Mouse (Mus musculus) limb, embryonic 11.5 days (tissue): ENCODE measurements around the gene Uaca. TPM values are rescaled to one million over a fixed set of nuclear protein-coding genes. Genes with fewer than 3 reads are reported as not detected.

Source experiments
- ATAC-seq: fragments of 200-750 bp; cut with Nextera tagmentation; 2 replicates; pipeline ENCODE4 v1.8.0; 2017; ENCODE audit warnings: low read depth; ENCODE audit not compliant: insufficient number of reproducible peaks, low FRiP score, low TSS enrichment
- DNase-seq: peaks from one replicate; pipeline ENCODE4 v3.0.0-alpha.2; 2015; ENCODE audit warnings: low spot score
- H3K27ac ChIP-seq: fragments of 300-500 bp; sonication (generic); replicated peaks from 2 replicates; pipeline ENCODE4 v1.5.1; 2014; ENCODE audit warnings: low read depth, mild to moderate bottlenecking, low read length
- H3K27me3 ChIP-seq: fragments of 300-500 bp; sonication (generic); 2 replicates; pipeline ENCODE4 v1.6.1; 2014; ENCODE audit warnings: mild to moderate bottlenecking, low read length, mixed read lengths; ENCODE audit not compliant: control insufficient read depth, insufficient read depth
- H3K36me3 ChIP-seq: fragments of 300-500 bp; sonication (generic); 2 replicates; pipeline ENCODE4 v1.6.1; 2014; ENCODE audit warnings: mild to moderate bottlenecking, low read length, moderate library complexity, mixed read lengths; ENCODE audit not compliant: control insufficient read depth, insufficient read depth
- H3K4me1 ChIP-seq: fragments of 300-500 bp; sonication (generic); 2 replicates; pipeline ENCODE4 v1.6.1; 2014; ENCODE audit warnings: low read length, mixed read lengths; ENCODE audit not compliant: control insufficient read depth, insufficient read depth
- H3K4me2 ChIP-seq: fragments of 300-500 bp; sonication (generic); 2 replicates; pipeline ENCODE4 v1.6.1; 2014; ENCODE audit warnings: low read depth, mild to moderate bottlenecking, moderate library complexity; ENCODE audit not compliant: severe bottlenecking
- H3K4me3 ChIP-seq: fragments of 300-500 bp; sonication (generic); 2 replicates; pipeline ENCODE4 v1.5.1; 2014; ENCODE audit warnings: low read depth, low read length
- H3K9ac ChIP-seq: fragments of 300-500 bp; sonication (generic); 2 replicates; pipeline ENCODE4 v1.6.1; 2014; ENCODE audit warnings: mild to moderate bottlenecking, low read length
- H3K9me3 ChIP-seq: fragments of 300-500 bp; sonication (generic); 2 replicates; pipeline ENCODE4 v1.6.1; 2016; ENCODE audit warnings: low read length; ENCODE audit not compliant: control insufficient read depth
- WGBS: fragments of 180-500 bp; shearing (Covaris S2); extraction: QIAGEN DNeasy Blood & Tissue Kit; methylation state at CpG from one replicate; pipeline ENCODE4 v1.1.7; 2014; 5-methylcytosine and 5-hydroxymethylcytosine counted together
- polyA plus RNA-seq: library from polyadenylated mRNA; unstranded; fragments of >200 nt; fragmentation: Nextera tagmentation; extraction: Ambion mirVana; gene quantifications from 2 replicates; pipeline ENCODE4 v1.2.1, GENCODE M21; 2014

Uaca gene
- polyA plus RNA-seq, 1 experiment from 2014 or later: 18.6 TPM

DNA sequence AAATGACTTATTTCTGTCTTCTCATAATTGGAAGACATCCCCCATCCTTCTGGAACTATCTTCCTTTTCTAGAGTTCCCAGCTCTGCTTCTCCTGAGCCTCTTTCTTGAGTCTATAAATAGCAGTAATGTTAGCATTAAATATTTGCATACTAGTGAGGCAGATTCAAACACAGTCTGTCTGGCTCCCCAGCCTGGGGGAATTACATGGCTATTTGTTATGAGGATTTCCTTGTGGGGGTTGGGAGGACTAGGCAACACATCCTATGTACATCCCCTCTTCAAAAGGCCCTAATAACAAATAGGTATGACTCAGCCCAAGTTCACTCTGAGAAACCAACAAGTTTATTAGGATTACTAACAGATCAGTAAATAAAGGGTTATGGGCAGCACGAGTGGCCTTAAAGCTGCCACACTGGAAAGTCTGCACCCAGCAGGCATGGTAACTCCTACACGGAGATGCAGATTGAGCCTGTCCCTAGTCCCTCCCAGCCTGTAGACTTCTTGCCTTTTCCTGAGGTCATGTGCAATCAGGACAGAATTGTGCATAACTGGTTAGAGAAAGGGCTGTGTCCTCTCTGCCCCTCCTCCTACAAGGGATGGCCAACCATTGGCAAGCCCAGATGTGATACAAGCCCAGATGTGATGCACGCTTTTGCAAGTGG, 105.6 kb downstream of the Uaca start:
- Histone ChIP-seq H3K27me3 (no peaks in the 10 kb centered on the region), H3K4me3 (no peak overlapping the region), H3K9ac (no peak overlapping the region), H3K36me3 (no peaks in the 10 kb centered on the region), H3K4me1 (no peaks in the 10 kb centered on the region), H3K27ac (no peak overlapping the region), H3K9me3 (no peaks in the 10 kb centered on the region), H3K4me2 (no peak overlapping the region)
- 71% methylated on average over 3 of the region's 3 CpGs for WGBS
- DNase-seq (no peak), ATAC-seq (no peak)

DNA sequence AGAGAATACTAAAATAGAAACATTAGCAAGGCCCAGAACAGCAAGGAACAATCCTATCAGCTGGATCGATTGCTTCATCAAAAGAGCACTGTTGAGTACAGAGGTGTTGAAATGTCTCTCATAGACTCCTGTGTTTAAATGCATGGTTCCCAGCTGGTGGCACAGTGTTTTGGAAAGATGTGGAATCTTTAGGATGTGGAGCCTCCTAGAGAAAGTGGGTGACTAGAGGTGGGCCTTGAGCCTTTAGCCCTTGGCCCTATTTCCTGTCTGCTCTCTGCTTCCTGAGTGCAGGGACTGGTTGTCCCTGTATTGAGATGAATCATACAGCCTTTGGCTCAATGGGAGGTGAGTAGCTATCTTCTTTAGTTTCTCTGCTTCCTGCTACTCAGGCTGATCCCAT, 117.9 kb downstream of the Uaca start:
- WGBS: 85% methylated on average over 1 of the region's 1 CpGs
- H3K4me1 ChIP-seq: no peaks in the 10 kb centered on the region

DNA sequence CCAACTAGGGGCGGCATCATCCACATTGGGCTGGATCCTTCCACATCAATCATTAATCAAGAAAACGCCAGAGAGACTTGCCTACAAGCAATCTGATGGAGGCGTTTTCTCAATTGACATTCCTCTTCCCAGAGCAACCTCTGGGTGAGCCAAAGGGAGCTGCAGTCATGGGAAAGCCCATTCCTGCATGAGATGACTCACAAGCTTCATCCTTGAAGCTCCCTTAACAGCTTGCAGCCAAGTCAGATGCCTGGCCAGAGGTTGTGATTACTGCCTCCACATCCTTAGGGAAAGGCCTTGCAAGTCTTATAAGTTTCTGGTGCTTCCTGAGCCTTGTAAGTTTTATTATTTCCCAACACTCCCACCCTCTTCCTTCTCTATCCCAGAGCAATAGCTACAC, 119.3 kb downstream of the Uaca start:
- 84% methylated on average over 3 of the region's 3 CpGs for whole genome bisulfite sequencing
- Histone ChIP-seq H3K4me1 (no peaks in the 10 kb centered on the region), H3K9me3 (no peaks in the 10 kb centered on the region), H3K4me2 (no peak overlapping the region), H3K27me3 (no peaks in the 10 kb centered on the region), H3K9ac (no peak overlapping the region), H3K36me3 (no peaks in the 10 kb centered on the region), H3K27ac (no peak overlapping the region), H3K4me3 (no peak overlapping the region)
- DNase-seq: no peak
- no peak for ATAC-seq

More for the DNA sequence above, 117.9 kb downstream of the Uaca start:
- no peak overlapping the region for H3K4me2 ChIP-seq
- no peak overlapping the region for H3K4me3 ChIP-seq
- no peak for ATAC-seq
- H3K36me3 ChIP-seq: no peaks in the 10 kb centered on the region
- no peak for DNase-seq
- H3K9ac ChIP-seq: no peak overlapping the region
- no peaks in the 10 kb centered on the region for H3K9me3 ChIP-seq
- no peaks in the 10 kb centered on the region for H3K27me3 ChIP-seq
- no peak overlapping the region for H3K27ac ChIP-seq

GRCm38 (mm10) chr9:60919936-60920672, 125.8 kb downstream of the Uaca start:
- no peak for DNase-seq
- Histone ChIP-seq H3K4me3 (no peak overlapping the region), H3K9me3 (no peaks in the 10 kb centered on the region; the same call in 1 of the 2 replicates), H3K9ac (no peak overlapping the region), H3K27me3 (no peaks in the 10 kb centered on the region), H3K4me1 (peaks cover 15% of the 10 kb centered on the region), H3K36me3 (no peaks in the 10 kb centered on the region), H3K4me2 (no peak overlapping the region), H3K27ac (no peak overlapping the region)
- 42% methylated on average over 8 of the region's 8 CpGs for WGBS
- no peak for ATAC-seq

DNA sequence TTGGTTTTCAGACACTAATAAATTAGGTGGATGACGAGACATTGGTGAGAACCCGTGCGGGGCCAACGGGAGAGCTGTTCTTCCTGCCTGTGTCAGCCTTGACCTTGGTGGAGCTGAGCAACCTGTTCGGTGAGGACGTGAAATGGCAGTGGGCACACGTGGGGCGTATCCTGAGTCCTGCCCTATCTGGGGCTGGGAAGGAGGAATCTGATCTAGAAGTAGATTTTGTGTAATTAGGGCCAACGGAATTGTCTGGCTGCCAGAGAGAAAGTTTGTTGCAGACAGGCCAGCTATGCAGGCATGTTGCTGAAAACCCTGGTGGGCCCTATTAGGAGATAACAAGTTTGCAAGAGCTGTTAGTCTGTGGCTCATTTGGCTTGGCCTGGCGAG, 126.3 kb downstream of the Uaca start:
- 52% methylated on average over 10 of the region's 10 CpGs for WGBS
- ATAC-seq (no peak), DNase-seq (peak; percentile 33)
- Histone ChIP-seq H3K4me3 (no peak overlapping the region), H3K9me3 (no peaks in the 10 kb centered on the region; the same call in 1 of the 2 replicates), H3K36me3 (no peaks in the 10 kb centered on the region), H3K27ac (no peak overlapping the region), H3K9ac (no peak overlapping the region), H3K27me3 (no peaks in the 10 kb centered on the region), H3K4me1 (peaks cover 15% of the 10 kb centered on the region), H3K4me2 (no peak overlapping the region)

GRCm38 (mm10) chr9:60921287-60921686, 126.9 kb downstream of the Uaca start:
- Histone ChIP-seq H3K27ac (no peak overlapping the region), H3K4me2 (no peak overlapping the region), H3K9ac (no peak overlapping the region), H3K9me3 (no peaks in the 10 kb centered on the region; the same call in 1 of the 2 replicates), H3K4me3 (no peak overlapping the region), H3K36me3 (no peaks in the 10 kb centered on the region), H3K4me1 (peaks cover 18% of the 10 kb centered on the region), H3K27me3 (no peaks in the 10 kb centered on the region)
- 92% methylated on average over 4 of the region's 4 CpGs for WGBS
- no peak for ATAC-seq
- no peak for DNase-seq

DNA sequence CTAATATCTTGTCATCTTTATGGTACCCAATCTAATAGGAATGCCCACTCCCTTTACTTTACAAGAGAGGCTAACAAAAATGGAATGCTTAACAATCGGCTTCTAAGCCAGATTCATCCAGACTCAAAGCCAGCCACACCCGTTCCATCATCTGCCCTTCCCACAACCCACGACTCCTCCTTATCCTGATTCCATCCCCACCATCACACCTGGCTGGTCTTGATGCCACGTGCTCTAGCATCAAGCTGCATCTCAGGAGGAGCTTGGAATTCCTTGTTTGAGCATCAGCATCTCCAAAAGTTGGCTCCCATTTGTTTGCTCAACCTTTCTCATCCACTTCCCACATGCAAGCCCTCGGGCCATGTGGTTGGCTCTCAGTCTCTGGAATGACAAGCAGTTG, 127.5 kb downstream of the Uaca start:
- no peak overlapping the region for H3K9ac ChIP-seq
- H3K4me1 ChIP-seq: peaks cover 22% of the 10 kb centered on the region
- no peaks in the 10 kb centered on the region for H3K36me3 ChIP-seq
- no peaks in the 10 kb centered on the region for H3K27me3 ChIP-seq
- no peak overlapping the region for H3K4me3 ChIP-seq
- H3K4me2 ChIP-seq: no peak overlapping the region
- ATAC-seq (no peak), DNase-seq (no peak)
- 87% methylated on average over 5 of the region's 5 CpGs for WGBS
- no peaks in the 10 kb centered on the region; the same call in 1 of the 2 replicates for H3K9me3 ChIP-seq
- H3K27ac ChIP-seq: no peak overlapping the region

DNA sequence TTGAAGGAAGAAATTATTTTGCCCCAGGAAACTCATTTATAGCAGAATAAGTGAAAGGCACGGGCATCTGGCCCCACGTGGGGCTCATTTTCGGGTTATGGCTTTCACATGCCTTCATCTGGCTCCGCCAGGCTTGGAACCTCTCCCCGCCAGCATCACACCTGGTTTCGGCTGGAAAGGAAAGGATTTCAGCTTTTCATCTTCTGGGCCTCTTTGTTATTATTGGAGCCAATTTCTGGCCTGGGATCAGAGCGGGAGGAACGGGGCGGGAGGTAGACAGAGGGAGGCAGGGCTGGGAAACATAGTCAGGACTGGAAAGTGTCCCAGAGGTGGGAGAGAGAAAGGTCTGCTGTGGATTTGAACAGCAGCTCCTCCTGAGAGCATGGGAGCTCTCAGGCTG, 132.0 kb downstream of the Uaca start:
- ATAC-seq (no peak), DNase-seq (peak; percentile 63)
- Histone ChIP-seq H3K4me1 (peaks cover 7% of the 10 kb centered on the region), H3K9me3 (no peaks in the 10 kb centered on the region), H3K9ac (no peak overlapping the region), H3K27ac (peak overlapping the region; percentile 75; the same call in 1 of the 2 replicates), H3K4me2 (no peak overlapping the region), H3K4me3 (no peak overlapping the region), H3K27me3 (no peaks in the 10 kb centered on the region), H3K36me3 (no peaks in the 10 kb centered on the region)
- WGBS: 24% methylated on average over 9 of the region's 9 CpGs
